Mouse (Mus musculus) embryonic facial prominence, embryonic 11.5 days (tissue): ENCODE data around the gene Zfp59. TPM values are rescaled to one million over a fixed set of nuclear protein-coding genes. Genes with fewer than 3 reads are reported as not detected.
A peak's percentile ranks its signal among the peaks of the same experiment; 100 is the strongest.

Experiments
- ATAC-seq: fragments of 200-750 bp; cut with Nextera tagmentation; replicated peaks from 2 replicates; pipeline ENCODE4 v1.8.0; 2017; ENCODE audit warnings: low read depth; ENCODE audit not compliant: insufficient number of reproducible peaks, low FRiP score, low TSS enrichment
- DNase-seq: peaks from one replicate; pipeline ENCODE4 v3.0.0-alpha.2; 2015; ENCODE audit warnings: low spot score
- H3K27ac ChIP-seq: fragments of 300-500 bp; sonication (generic); replicated peaks from 2 replicates; pipeline ENCODE4 v1.5.1; 2014; ENCODE audit warnings: mild to moderate bottlenecking, low read depth, low read length, control low read depth
- H3K27me3 ChIP-seq: fragments of 300-500 bp; sonication (generic); 2 replicates; pipeline ENCODE4 v1.6.1; 2014; ENCODE audit warnings: mild to moderate bottlenecking, low read length, moderate library complexity, mixed read lengths; ENCODE audit not compliant: control insufficient read depth, insufficient read depth
- H3K36me3 ChIP-seq: fragments of 300-500 bp; sonication (generic); replicated peaks from 2 replicates; pipeline ENCODE4 v1.6.1; 2014; ENCODE audit warnings: low read depth, mild to moderate bottlenecking, low read length, moderate library complexity, mixed read lengths; ENCODE audit not compliant: control insufficient read depth, insufficient read depth
- H3K4me1 ChIP-seq: fragments of 300-500 bp; sonication (generic); 2 replicates; pipeline ENCODE4 v1.6.1; 2014; ENCODE audit warnings: low read length, mixed read lengths; ENCODE audit not compliant: control insufficient read depth, insufficient read depth
- H3K4me2 ChIP-seq: fragments of 300-500 bp; sonication (generic); 2 replicates; pipeline ENCODE4 v1.6.1; 2014; ENCODE audit warnings: low read depth, mild to moderate bottlenecking, control low read depth, low read length, moderate library complexity
- H3K4me3 ChIP-seq: fragments of 300-500 bp; sonication (generic); 2 replicates; pipeline ENCODE4 v1.5.1; 2014; ENCODE audit warnings: low read depth, low read length, control low read depth
- H3K9ac ChIP-seq: fragments of 300-500 bp; sonication (generic); replicated peaks from 2 replicates; pipeline ENCODE4 v1.6.1; 2014; ENCODE audit warnings: mild to moderate bottlenecking, control low read depth, low read length
- H3K9me3 ChIP-seq: fragments of 300-500 bp; sonication (generic); replicated peaks from 2 replicates; pipeline ENCODE4 v1.6.1; 2016; ENCODE audit warnings: mild to moderate bottlenecking, low read length, inconsistent platforms, mixed read lengths; ENCODE audit not compliant: control insufficient read depth
- WGBS: fragments of 180-500 bp; shearing (Covaris S2); extraction: QIAGEN DNeasy Blood & Tissue Kit; methylation state at CpG from one replicate; pipeline ENCODE4 v1.1.7; 2014; 5-methylcytosine and 5-hydroxymethylcytosine counted together
- polyA plus RNA-seq: library from polyadenylated mRNA; unstranded; fragments of >200 nt; fragmentation: Nextera tagmentation; extraction: Ambion mirVana; gene quantifications from 2 replicates; pipeline ENCODE4 v1.2.1, GENCODE M21; 2014

Gene Zfp59
- polyA plus RNA-seq, 1 experiment from 2014 or later: 13.4 TPM

DNA sequence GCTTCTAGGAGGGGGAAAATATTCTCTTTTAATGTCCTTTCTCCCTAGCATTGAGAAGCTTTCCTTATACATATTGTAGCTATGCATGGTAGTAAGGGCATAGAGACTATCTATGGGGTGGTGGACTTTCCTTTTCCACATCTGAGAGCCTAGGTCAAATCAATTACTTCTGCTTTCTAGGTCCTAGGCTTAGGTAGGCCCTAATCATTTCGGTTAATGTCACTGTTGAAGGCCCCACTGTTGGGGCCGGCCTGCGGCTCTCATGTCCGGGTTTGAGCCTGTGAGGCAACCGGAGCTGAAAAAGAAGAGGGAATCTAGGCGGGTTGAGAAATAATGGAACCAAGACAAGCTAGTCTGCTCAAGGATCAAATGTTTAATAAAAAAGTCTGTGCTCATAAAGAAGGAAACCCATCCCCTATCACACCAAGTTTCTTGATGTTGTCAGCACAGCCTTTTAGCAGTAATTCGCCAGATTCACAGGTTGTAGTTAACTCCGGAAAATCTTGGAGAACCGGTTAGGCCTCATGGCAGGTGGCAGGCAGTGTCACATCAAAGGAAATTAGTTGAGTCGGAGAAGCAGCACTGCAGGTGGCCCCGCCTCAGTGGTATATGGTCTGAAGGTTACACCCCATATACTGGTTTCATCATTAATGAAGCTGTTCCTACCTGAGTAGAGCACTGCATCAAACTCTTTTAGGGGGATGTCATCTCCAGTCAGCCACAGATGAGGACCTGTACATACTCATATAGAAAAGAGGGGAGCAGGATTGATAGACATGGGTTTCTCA is 66.8 kb downstream of the Zfp59 start:
- no peak overlapping the region for H3K4me2 ChIP-seq
- no peak overlapping the region for H3K9ac ChIP-seq
- H3K4me1 ChIP-seq: no peaks in the 10 kb centered on the region
- ATAC-seq: no peak
- no peaks in the 10 kb centered on the region for H3K27me3 ChIP-seq
- no peaks in the 10 kb centered on the region for H3K9me3 ChIP-seq
- H3K36me3 ChIP-seq: no peaks in the 10 kb centered on the region
- 70% methylated on average over 11 of the region's 11 CpGs for WGBS
- H3K4me3 ChIP-seq: no peak overlapping the region
- peak; percentile 5 for DNase-seq
- no peak overlapping the region for H3K27ac ChIP-seq

Other genes starting within 250 kb of the Zfp59 start
- gene Akt2, start 247.1 kb upstream of the Zfp59 start, polyA plus RNA-seq: 82.8 and 83.3 TPM in 2 replicates
- 2.0 and 3.5 TPM in 2 replicates for gene Ttc9b, start 184.7 kb upstream of the Zfp59 start, polyA plus RNA-seq
- gene Map3k10, start 164.0 kb upstream of the Zfp59 start, polyA plus RNA-seq: 5.7 and 6.9 TPM in 2 replicates
- 3.9 and 5.1 TPM in 2 replicates for gene Zfp607b, start 149.3 kb upstream of the Zfp59 start, polyA plus RNA-seq
- gene Zfp60, start 107.2 kb upstream of the Zfp59 start, polyA plus RNA-seq: 56.8 and 62.5 TPM in 2 replicates
- 2.6 and 2.9 TPM in 2 replicates for gene Zfp626, start 31.4 kb upstream of the Zfp59 start, polyA plus RNA-seq
- gene Zfp607a, start 18.9 kb downstream of the Zfp59 start, polyA plus RNA-seq: 3.8 and 4.4 TPM in 2 replicates
- 8.9 and 11.9 TPM in 2 replicates for gene Zfp974, start 90.9 kb downstream of the Zfp59 start, polyA plus RNA-seq
- 17.2 and 18.6 TPM in 2 replicates for gene Zfp780b, start 140.6 kb downstream of the Zfp59 start, polyA plus RNA-seq
- 8.8 and 10.6 TPM in 2 replicates for gene Zfp850, start 175.5 kb downstream of the Zfp59 start, polyA plus RNA-seq
- 412 and 422 TPM in 2 replicates for gene Psmc4, start 211.5 kb downstream of the Zfp59 start, polyA plus RNA-seq
- gene Fcgbp, start 232.6 kb downstream of the Zfp59 start, polyA plus RNA-seq: 0.15 and 0.18 TPM in 2 replicates